Mouse (Mus musculus): ENCODE data around the gene Tc2n.
A peak's percentile ranks its signal among the peaks of the same experiment; 100 is the strongest.

Gene Tc2n

DNA sequence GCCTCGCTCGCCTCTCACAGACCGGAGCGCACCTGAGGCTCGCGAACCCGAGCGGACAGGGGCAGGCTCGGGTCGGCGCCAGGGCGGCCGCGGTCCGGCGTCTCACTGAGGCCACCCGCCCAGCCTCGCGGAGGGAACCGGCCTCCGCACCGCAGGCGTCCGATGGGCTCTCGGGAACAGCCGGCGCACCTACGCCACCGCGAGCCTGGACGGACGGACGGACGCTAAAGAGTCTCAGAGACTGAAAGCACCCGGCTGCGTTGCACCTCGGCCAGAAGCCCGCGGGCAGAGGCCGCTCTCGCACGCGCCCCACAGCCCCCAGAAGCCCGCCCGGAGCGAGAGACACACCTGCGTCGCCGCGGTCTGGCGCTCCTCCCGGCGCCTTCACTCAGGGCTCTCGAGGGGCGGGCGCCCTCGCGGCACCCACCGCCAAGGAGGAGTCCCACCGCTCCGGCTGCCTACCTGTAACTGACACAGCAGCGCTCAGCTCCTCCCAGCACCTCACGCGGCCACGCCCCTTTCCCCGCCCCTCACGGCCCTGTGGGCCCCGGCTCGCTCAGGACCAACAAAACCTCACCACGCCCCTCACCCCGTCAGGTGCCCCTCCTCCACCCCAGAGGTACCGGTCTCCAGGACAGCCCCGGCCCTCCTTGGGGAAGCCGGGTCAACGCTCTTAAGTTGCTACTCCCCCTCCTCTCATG is at the start of gene Tc2n:
Gene Tc2n (minus strand): TSS at position 470 of the 701 bp plus-strand sequence.
- no peaks in the 10 kb centered on the region for H3K36me3 ChIP-seq (ENCODE audit: control insufficient read depth, insufficient read depth, low read length, poor library complexity, severe bottlenecking)
- H3K27me3 ChIP-seq (ENCODE audit: control insufficient read depth, insufficient read depth, low read length, poor library complexity, severe bottlenecking), result no peaks in the 10 kb centered on the region
- DNase-seq (ENCODE audit: low read depth, low spot score), result peak; percentile 53

DNA sequence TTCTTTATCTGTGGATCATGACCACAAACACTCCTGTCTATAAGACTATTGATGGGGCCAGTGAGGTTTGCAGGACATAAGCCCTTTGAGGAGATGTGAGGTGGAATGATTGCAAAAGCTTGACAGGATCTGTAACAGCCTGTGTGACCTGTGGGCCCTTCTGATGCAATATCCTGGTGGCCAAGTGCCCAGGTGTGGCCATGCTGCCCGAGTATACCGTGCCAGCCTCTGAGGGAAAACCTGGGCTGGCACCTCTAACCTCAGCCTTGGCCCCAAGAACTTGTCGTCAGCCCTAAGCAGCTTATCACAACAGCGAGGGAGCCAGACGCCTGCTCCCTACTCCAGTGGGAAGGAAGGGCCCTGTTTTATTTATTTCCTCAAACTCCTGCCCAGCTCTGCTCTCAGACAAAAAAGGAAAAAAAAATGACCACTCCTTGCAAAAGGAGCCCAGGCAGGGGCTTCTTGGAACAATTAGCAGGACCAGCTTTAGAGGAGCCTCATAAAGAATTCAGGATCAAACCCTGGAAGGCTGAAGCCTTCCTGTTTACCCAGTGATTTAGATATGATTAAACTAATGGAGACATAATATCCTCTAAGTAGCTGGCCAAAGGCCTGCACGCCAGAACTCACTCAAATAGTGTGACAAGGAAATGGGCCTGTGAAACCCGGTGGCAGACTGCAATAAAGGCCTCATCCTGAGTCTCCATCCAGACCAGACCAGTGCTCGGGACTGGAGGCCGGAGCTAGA is 49.2 kb upstream of the Tc2n start:
- no peaks in the 10 kb centered on the region for H3K27me3 ChIP-seq (ENCODE audit: control insufficient read depth, insufficient read depth, low read length, poor library complexity, severe bottlenecking)
- DNase-seq (ENCODE audit: low read depth, low spot score), result no peak
- no peaks in the 10 kb centered on the region for H3K36me3 ChIP-seq (ENCODE audit: control insufficient read depth, insufficient read depth, low read length, poor library complexity, severe bottlenecking)

DNA sequence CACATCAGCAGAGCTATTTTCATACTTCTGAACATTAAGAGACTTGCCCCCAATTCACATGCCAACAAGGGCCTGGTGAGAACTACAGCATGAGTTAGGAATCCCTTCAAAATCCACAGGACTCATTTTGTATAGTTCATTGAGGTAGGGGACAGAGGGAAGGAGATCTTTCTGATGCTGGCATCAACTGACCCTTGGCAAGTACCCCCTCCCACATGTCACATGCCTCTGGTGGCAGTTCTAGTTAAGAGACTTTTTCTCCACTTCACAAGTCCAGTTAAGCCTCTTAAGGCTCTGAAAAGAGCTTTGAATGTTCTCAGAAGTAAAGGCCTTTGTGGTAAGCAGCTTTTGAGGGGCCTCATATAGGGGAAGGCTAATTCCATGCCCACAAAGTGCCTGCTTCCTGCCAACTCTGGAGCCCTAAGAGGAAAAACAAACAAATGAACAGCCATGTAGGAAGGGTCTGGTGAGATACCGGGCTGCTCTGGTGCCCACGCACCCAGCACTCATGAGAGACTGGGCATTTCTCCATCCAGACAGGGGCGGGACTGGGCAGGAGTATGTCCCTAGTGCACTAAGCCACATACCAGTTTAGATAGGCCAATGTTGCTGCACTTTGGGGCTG is 48.0 kb upstream of the Tc2n start:
- DNase-seq (ENCODE audit: low read depth, low spot score), result no peak
- no peaks in the 10 kb centered on the region for H3K36me3 ChIP-seq (ENCODE audit: control insufficient read depth, insufficient read depth, low read length, poor library complexity, severe bottlenecking)
- no peaks in the 10 kb centered on the region for H3K27me3 ChIP-seq (ENCODE audit: control insufficient read depth, insufficient read depth, low read length, poor library complexity, severe bottlenecking)

GRCm38 (mm10) chr12:101764870-101765269 is 46.5 kb upstream of the Tc2n start:
- Histone ChIP-seq H3K27me3 (ENCODE audit: control insufficient read depth, insufficient read depth, low read length, poor library complexity, severe bottlenecking) (no peaks in the 10 kb centered on the region; the same call in 1 of the 2 replicates), H3K36me3 (ENCODE audit: control insufficient read depth, insufficient read depth, low read length, poor library complexity, severe bottlenecking) (no peaks in the 10 kb centered on the region)
- no peak for DNase-seq (ENCODE audit: low read depth, low spot score)

DNA sequence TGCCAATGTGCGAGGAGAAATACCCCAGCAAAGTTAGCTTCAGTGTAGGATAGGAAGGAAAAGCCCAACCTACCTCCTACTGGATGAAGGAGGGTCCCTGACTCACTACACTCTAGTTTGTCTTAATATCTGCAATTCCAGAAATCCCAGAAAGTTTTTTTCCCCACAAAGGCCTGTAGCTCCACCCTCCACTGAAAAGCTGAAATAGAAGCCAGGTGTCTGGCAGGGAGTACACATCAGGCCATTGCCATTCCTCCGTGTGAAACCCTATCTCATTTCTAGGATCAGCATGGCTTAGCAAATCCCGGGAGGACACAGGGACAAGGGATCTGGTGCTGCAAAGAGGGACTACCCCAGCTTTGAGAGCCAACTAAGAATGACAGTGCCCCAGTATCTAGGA is 44.7 kb upstream of the Tc2n start:
- Histone ChIP-seq H3K27me3 (ENCODE audit: control insufficient read depth, insufficient read depth, low read length, poor library complexity, severe bottlenecking) (no peaks in the 10 kb centered on the region; the same call in 1 of the 2 replicates), H3K36me3 (ENCODE audit: control insufficient read depth, insufficient read depth, low read length, poor library complexity, severe bottlenecking) (no peaks in the 10 kb centered on the region)
- DNase-seq (ENCODE audit: low read depth, low spot score), result no peak

- Histone ChIP-seq H3K36me3 (ENCODE audit: control insufficient read depth, insufficient read depth, low read length, poor library complexity, severe bottlenecking) (no peaks in the 10 kb centered on the region), H3K27me3 (ENCODE audit: control insufficient read depth, insufficient read depth, low read length, poor library complexity, severe bottlenecking) (no peaks in the 10 kb centered on the region; the same call in 1 of the 2 replicates)
- no peak for DNase-seq (ENCODE audit: low read depth, low spot score)
Measured at GRCm38 (mm10) chr12:101762054-101762453, 43.7 kb upstream of the Tc2n start.

- DNase-seq (ENCODE audit: low read depth, low spot score), result no peak
- Histone ChIP-seq H3K36me3 (ENCODE audit: control insufficient read depth, insufficient read depth, low read length, poor library complexity, severe bottlenecking) (no peaks in the 10 kb centered on the region), H3K27me3 (ENCODE audit: control insufficient read depth, insufficient read depth, low read length, poor library complexity, severe bottlenecking) (no peaks in the 10 kb centered on the region; the same call in 1 of the 2 replicates)
Measured at GRCm38 (mm10) chr12:101759440-101760045, 41.2 kb upstream of the Tc2n start.

DNA sequence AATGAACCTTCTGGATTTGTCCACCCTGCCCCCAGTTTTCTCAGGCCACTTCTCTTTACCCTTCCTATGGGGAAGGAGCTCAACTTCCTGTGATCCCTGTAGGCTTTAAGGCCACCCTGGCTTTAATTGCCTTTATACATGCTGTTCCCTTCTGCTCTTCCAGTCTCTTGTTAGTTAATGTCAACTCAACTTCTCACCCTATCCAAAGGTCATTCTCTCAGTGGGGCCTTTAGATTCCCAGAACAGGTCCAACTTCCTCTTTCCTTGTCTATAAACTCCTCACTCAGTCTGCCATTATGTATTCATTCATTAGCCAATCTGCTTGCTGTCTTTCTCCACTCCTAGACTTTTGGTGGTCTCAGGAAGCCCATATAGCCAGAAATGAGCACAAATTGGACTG is 40.4 kb upstream of the Tc2n start:
- no peaks in the 10 kb centered on the region; the same call in 1 of the 2 replicates for H3K27me3 ChIP-seq (ENCODE audit: control insufficient read depth, insufficient read depth, low read length, poor library complexity, severe bottlenecking)
- H3K36me3 ChIP-seq (ENCODE audit: control insufficient read depth, insufficient read depth, low read length, poor library complexity, severe bottlenecking), result no peaks in the 10 kb centered on the region
- DNase-seq (ENCODE audit: low read depth, low spot score), result no peak

- no peaks in the 10 kb centered on the region for H3K27me3 ChIP-seq (ENCODE audit: control insufficient read depth, insufficient read depth, low read length, poor library complexity, severe bottlenecking)
- DNase-seq (ENCODE audit: low read depth, low spot score), result no peak
- no peaks in the 10 kb centered on the region for H3K36me3 ChIP-seq (ENCODE audit: control insufficient read depth, insufficient read depth, low read length, poor library complexity, severe bottlenecking)
Measured at GRCm38 (mm10) chr12:101742375-101742774, 24.1 kb upstream of the Tc2n start.

DNA sequence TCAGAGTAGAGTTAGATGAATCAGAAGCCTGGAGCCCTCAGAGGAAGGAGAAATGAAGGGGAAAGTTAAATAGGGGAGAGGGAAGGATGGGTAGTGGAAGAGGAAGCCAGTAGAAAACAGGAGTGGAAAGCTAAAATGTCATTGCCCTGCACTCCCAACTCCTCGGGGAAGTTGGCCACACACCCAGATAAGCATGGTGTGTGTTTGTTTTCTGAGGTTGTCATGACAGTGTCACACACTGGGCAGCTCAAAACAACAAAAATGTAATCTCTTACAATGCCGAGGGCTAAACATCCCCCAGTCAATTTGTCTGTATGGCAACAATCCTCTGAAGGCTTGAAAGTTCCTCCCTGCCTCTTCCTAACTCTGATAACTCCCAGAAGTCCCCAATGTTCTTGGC is 22.2 kb upstream of the Tc2n start:
- DNase-seq (ENCODE audit: low read depth, low spot score), result no peak
- H3K36me3 ChIP-seq (ENCODE audit: control insufficient read depth, insufficient read depth, low read length, poor library complexity, severe bottlenecking), result no peaks in the 10 kb centered on the region
- H3K27me3 ChIP-seq (ENCODE audit: control insufficient read depth, insufficient read depth, low read length, poor library complexity, severe bottlenecking), result no peaks in the 10 kb centered on the region

DNA sequence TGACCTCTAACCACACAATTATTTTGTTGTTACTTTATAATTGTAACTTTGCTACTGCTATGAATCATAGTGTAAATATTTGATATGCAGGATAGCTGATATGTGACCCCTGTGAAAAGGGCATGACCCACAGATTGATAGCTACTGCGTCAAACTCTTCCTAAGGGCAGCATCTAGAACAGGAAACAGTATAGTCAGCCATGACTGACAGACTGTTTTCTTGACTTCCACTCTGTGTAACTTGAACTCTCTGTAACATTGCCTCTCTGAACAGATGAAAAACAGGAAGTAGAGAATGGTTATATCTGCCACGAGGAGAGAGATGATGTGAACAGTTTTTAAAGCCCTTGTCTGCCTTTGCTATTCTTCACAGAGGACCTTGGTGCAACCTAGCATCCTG is 21.7 kb upstream of the Tc2n start:
- H3K27me3 ChIP-seq (ENCODE audit: control insufficient read depth, insufficient read depth, low read length, poor library complexity, severe bottlenecking), result no peaks in the 10 kb centered on the region
- no peaks in the 10 kb centered on the region for H3K36me3 ChIP-seq (ENCODE audit: control insufficient read depth, insufficient read depth, low read length, poor library complexity, severe bottlenecking)
- DNase-seq (ENCODE audit: low read depth, low spot score), result no peak

DNA sequence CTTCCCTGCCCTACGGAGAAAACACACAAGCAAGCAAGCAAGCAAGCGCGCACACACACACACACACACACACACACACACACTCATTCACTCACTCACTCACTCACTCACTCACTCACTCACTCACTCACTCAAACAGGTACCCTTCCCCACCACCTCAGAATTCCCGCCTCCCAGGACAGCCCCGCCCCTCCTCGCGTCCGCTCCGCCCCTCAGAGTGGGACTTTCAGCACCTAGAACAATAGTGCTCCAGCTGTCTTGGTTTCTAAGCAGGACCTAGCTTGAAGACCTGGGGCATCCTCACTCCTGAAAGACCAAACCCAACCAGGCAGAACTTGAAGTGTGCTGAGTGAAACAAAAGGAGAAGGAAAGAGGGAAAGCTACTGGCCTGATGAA is 430 bp upstream of the Tc2n start:
- no peak for DNase-seq (ENCODE audit: low read depth, low spot score)
- no peaks in the 10 kb centered on the region for H3K27me3 ChIP-seq (ENCODE audit: control insufficient read depth, insufficient read depth, low read length, poor library complexity, severe bottlenecking)
- H3K36me3 ChIP-seq (ENCODE audit: control insufficient read depth, insufficient read depth, low read length, poor library complexity, severe bottlenecking), result no peaks in the 10 kb centered on the region

GRCm38 (mm10) chr12:101699176-101699575 is 19.1 kb downstream of the Tc2n start:
- H3K36me3 ChIP-seq (ENCODE audit: control insufficient read depth, insufficient read depth, low read length, poor library complexity, severe bottlenecking), result no peaks in the 10 kb centered on the region
- DNase-seq (ENCODE audit: low read depth, low spot score), result no peak
- H3K27me3 ChIP-seq (ENCODE audit: control insufficient read depth, insufficient read depth, low read length, poor library complexity, severe bottlenecking), result no peaks in the 10 kb centered on the region

- H3K27me3 ChIP-seq (ENCODE audit: control insufficient read depth, insufficient read depth, low read length, poor library complexity, severe bottlenecking), result no peaks in the 10 kb centered on the region
- no peak for DNase-seq (ENCODE audit: low read depth, low spot score)
- H3K36me3 ChIP-seq (ENCODE audit: control insufficient read depth, insufficient read depth, low read length, poor library complexity, severe bottlenecking), result no peaks in the 10 kb centered on the region
Measured at GRCm38 (mm10) chr12:101696521-101696920, 21.8 kb downstream of the Tc2n start.

DNA sequence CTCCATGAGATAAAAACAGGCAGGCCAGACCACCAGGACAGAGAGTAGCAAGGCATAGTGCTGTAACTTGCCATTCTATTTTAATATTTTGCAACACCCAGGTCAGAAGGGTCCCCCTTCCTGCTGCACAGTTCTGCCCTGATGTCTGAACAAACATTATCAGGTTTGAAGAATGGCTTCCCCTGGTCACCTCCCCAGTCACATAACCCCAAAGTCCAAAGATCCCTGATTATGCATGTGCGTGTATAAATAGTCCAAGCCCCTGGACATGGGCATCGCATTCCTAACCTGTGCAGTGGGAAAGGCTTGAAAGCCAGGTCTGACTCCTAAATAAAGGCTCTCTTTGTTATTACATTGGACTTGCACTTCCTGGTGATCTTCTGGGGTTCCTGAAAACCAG is 37.8 kb downstream of the Tc2n start:
- Histone ChIP-seq H3K36me3 (ENCODE audit: control insufficient read depth, insufficient read depth, low read length, poor library complexity, severe bottlenecking) (no peaks in the 10 kb centered on the region), H3K27me3 (ENCODE audit: control insufficient read depth, insufficient read depth, low read length, poor library complexity, severe bottlenecking) (no peaks in the 10 kb centered on the region)
- DNase-seq (ENCODE audit: low read depth, low spot score), result no peak
